Mouse (Mus musculus): Measurements from ENCODE around the gene Hmgcl.
"Not testable (repeated sequence)": the region's sequence is repeated elsewhere in the genome, so short reads cannot be mapped to it uniquely, and the experiment has no call there.

Hmgcl gene

DNA sequence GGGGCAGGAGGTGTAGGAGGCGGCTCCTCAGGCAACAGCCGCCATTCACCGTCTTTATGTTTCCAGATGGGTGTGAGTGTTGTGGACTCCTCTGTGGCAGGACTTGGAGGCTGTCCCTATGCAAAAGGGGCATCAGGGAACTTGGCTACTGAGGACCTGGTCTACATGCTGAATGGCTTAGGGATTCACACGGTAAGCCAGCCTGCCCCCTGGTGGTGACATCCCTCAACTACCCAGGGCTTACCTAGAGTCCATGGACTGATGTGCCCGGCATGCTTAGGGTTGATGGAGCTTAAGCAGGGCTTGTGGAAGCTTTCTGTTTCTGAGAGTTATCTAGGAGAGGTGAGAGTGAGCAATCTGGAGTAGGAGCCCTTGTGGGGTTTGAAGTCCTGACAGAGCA is 14.5 kb downstream of the Hmgcl start:
- DNase-seq (ENCODE audit: low spot score in 2 of 2): peak; percentile 76 to 84

GRCm38 (mm10) chr4:135961709-135962108 is 15.5 kb downstream of the Hmgcl start:
- no peak for DNase-seq (ENCODE audit: low spot score in 2 of 2)

- no peak for DNase-seq (ENCODE audit: low spot score in 2 of 2)
Measured at GRCm38 (mm10) chr4:135962198-135962597, 15.9 kb downstream of the Hmgcl start.

DNA sequence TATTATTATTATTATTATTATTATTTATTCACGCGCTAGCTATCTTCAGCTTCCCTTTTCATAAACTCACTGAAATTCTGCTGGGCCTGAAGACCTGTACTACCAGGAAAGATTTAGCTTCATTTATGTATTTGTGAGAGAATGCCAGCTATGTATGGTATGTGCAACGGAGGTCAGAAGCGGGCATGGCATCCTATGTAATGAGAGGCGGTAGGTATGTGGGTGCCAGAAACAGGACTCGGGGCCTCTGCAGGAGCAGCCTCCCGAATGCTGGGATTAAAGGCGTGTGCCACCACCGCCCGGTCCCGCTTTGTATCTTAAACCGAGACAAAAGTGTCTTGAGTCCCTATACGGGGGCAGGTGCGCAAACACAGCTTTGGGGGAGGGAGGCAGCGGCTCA is 16.7 kb downstream of the Hmgcl start:
- DNase-seq (ENCODE audit: low spot score in 2 of 2): no peak

- DNase-seq (ENCODE audit: low spot score in 2 of 2): peak; percentile 93 to 94
Measured at GRCm38 (mm10) chr4:135963457-135964193, 17.4 kb downstream of the Hmgcl start, which contains the start of gene Gale. Gene Gale, plus strand, starts transcription at chr4:135963727.

GRCm38 (mm10) chr4:135964426-135964825 is 18.2 kb downstream of the Hmgcl start:
- DNase-seq (ENCODE audit: low spot score in 2 of 2): peak in 1 of 2 experiments; percentile 58

DNA sequence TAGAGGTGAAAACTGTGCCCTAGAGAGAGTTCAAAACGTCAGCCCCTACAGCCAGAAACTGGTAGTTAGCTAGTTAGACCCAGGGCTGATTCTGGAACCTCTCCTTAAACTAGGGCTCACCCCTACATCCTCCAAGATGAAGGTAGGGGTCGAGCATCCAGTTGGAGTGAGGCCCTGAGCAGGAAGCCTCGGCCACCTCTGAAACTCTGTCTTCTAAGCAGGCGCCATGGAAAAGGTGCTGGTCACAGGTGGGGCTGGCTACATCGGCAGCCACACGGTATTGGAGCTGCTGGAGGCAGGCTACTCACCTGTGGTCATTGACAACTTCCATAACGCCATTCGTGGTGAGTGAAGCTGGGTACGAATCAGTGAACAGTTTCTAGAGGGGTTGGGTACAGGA is 18.9 kb downstream of the Hmgcl start:
- no peak for DNase-seq (ENCODE audit: low spot score in 2 of 2)

- no peak for DNase-seq (ENCODE audit: low spot score in 2 of 2)
Measured at GRCm38 (mm10) chr4:135966283-135966682, 20.0 kb downstream of the Hmgcl start.

GRCm38 (mm10) chr4:135967086-135967760 is 21.0 kb downstream of the Hmgcl start:
- no peak for DNase-seq (ENCODE audit: low spot score in 2 of 2)

GRCm38 (mm10) chr4:135968271-135968869 is 22.1 kb downstream of the Hmgcl start:
- DNase-seq (ENCODE audit: low spot score in 2 of 2): no peak

DNA sequence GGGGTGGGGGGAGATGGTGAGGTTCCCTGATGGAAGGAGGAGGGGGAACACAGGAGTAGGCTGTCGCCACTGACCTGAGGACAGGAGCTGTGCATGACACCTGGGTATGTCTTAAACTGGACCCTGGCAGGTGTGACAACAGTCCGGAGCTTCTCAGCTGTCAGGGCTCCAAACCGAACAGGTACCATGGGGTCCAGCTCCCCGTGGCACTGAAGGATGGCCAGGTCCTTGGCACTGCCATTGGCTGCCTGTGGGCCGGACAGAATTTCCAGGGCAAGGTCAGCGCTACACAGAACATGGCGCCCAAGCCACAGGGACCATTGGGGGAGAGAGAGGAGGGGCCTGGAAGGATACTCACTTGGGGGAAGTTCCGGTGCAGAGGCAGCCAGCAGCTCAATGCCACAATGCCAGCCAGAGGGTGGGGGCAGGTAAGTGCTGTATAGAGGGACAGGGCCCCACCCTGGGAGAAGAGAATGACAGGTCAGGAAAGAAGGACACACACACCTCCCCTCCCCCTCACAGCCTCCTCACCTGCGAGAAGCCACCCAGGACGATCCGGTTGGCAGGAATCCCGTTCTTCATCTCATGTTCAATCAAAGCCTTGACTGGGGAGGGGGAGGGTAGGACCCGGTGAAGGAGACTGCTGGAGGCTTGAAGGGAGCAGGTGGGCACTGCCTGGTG is 23.0 kb downstream of the Hmgcl start:
- no peak for DNase-seq (ENCODE audit: low spot score in 2 of 2)

GRCm38 (mm10) chr4:135970585-135970984 is 24.3 kb downstream of the Hmgcl start:
- no peak for DNase-seq (ENCODE audit: low spot score in 2 of 2)

DNA sequence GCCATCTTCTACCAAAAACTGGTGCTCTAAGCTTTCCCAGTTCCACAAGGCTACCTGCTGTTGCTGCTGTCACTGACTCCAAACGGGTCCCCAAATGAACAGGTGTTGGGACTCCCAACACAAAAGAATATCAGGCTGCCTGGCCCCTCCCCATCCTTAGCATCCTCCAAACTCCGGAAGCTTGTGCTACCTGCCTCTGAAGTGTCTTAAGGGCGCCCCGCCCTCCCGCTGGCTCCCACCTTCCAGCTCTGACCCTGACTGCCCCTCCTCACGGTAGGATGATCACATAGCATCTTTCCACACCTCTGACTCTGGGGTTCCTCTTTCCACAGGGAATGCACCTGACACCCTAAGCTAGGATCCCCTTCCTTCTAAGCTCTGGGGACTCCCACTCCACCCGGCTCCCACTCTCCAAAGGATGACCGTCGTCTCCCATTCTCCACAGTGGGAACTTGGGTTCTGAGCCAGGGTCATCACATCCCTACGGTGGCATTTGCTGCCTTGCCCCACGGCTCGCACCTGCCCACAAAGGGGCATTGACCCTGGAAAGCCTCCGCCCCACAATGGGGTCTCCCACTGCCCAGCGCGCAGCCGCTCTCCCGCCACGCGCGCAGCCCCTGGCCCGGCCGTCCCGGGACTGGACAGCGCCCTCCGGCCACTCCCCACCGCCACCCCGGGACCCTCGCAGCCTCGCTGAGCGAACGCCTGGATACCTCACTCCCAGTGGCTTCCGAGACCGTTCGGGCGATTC is 25.7 kb downstream of the Hmgcl start:
- DNase-seq (ENCODE audit: low spot score in 2 of 2): no peak

DNA sequence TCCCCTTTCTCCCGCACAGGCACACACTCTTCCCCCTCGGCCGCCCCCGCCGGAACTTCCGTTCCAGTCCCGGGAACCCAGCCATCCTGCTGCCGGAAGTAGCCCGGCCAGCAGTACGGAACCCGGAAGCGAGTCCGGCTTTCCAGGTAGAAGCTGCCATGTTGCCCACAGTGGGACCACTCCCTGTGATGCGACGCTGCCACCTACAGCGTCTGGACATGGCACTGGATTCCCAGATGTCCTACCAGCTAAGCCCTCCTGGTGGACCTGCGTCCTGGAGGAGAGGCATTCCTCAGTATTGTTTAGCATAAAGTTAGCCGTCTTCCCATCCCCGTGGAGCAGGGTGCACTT is 26.3 kb downstream of the Hmgcl start, which contains the start of gene Lypla2:
Gene Lypla2, minus strand, starts transcription at position 71 of the 351 bp plus-strand sequence.
- peak; percentile 91 to 92 for DNase-seq (ENCODE audit: low spot score in 2 of 2)

DNA sequence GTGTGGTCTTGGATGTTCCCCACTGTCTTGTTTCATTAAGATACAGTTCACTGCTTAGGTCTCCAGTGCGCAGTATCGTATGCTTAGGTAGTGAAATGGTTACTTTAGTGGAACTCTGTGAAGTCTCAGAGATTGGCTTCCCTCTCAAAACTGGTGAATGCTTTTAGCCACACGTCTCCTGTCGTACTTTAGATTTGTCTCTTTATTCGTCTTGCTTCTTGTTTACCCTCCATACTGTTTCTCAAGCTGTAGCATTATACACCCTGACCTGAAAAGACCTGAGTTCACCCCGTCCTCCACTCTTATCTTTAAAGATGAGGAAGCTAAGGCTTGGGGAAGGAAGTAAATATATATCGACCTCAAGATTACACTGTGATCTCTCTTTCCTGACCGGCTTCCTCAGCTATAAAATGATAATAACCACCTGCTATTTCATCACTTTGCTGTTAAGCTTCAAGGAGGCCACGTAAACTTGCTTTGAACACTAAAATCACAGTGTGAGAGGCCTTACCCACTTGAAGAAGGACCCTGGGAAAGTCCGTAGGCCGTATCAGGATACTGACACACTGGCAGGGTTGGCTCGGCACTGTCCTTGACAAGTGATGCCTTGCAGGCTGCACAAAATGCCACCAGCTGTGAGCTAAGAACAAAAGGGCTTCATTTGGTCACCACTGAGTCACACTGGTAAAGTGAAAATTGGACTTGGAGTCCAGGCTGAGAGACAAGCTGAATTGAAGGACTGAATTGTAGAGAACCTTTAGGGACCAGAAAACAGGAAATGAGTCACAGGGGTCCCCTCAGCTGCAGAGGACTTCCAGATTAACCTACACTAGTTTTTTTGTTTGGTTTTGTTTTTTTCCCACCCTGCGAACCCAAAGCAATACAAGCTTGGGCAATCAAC is 26.9 kb downstream of the Hmgcl start:
- DNase-seq (ENCODE audit: low spot score in 2 of 2): no peak

DNA sequence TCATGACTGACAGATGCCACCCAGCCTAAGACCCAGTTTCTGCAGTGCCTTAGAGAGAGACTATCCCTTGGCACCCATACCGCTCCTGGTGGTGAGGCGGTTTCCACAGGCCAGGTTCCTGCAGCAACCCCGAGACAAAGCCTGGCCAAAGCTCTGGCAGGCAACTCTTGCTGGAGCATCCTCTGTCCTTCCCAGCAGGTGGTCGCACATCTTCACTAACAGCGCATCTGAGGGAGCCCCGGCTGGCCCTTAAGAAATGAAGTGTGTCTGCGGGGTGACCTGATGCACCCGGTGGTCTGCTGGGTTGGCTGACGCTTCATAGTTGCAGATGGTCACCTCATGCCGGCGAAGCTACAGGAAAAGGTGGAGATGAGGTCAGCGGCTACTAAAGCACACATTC is 29.9 kb downstream of the Hmgcl start:
- no peak for DNase-seq (ENCODE audit: low spot score in 2 of 2)

GRCm38 (mm10) chr4:135980223-135980622 is 34.0 kb downstream of the Hmgcl start:
- not testable (repeated sequence) for DNase-seq (ENCODE audit: low spot score in 2 of 2)

DNA sequence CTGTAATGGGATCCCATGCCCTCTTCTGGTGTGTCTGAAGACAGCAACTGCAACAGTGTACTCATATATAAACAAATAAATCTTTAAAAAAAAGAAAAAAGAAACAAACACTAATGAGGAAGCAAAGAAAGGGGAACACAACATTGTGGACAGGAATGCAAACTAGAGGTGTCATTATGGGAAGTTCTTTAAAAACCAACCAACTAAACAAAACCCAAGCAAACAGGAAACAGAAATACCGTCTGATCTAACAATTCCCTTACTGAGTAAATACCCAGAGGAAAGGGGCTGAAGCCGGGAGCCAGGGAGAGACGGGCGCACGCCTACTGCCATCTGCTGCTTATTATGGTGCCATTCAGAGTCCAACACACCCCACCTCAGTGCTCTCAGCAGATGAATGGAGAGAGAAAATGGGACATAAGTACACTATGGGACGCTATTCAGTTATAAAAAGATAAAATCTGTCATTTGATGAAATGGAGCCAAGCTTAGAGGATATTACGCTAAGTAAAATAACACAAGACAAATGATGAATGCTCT is 35.3 kb downstream of the Hmgcl start:
- peak; percentile 67 to 79 for DNase-seq (ENCODE audit: low spot score in 2 of 2)

DNA sequence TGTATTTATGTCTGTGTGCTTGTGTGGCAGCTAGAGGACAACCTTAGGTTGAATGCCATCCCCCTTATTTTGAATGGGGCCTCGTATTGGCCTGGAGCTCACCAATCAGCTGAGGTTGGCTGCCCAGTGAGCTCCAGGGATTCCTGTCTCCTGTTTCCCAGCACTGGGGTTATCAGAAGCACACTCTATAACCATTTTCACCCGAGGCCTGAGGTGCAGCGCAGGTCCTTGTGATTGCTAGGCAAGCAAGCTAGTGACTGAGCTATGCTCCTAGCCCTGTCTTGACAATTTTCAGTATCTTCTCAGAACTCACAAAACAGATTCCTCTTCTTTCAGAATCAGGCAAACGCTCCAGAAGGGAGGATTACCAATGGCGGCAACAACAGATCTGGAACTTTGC is 38.3 kb downstream of the Hmgcl start:
- no peak for DNase-seq (ENCODE audit: low spot score in 2 of 2)

- no peak for DNase-seq (ENCODE audit: low spot score in 2 of 2)
Measured at GRCm38 (mm10) chr4:135985193-135985592, 38.9 kb downstream of the Hmgcl start.

Measured in frontal cortex, postnatal 36 days (tissue).